Mouse (Mus musculus): Measurements from ENCODE around the gene Pbld2.

DNA sequence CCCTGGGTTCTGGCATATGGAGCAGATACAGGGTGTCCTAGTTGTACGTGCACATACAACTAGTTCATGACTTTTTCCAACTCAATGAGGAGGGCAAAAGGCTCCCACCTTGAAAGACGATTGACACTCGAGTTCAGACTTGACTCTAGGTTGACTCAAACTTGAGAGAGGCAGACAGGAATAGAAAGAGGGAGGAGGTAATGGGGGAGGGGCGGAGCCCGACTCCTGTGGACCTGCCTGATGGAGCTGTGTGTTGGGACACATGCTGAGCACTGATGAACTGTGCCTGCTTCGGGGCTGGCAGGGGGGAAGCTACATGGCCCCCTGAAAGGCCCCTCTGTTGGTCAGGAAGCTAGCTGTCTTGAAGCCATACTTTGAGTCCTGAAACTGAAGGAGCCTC, 28.9 kb downstream of the Pbld2 start:
- no peak for TF ChIP-seq CTCF (IDR thresholded peaks at IDR 0.05; ENCODE audit: low read depth)
- TF ChIP-seq EP300 (IDR thresholded peaks at IDR 0.05; ENCODE audit: low read depth): no peak
